Mouse (Mus musculus) forebrain, embryonic 10.5 days (tissue): ENCODE results near the gene Polh. TPM values are rescaled to one million over a fixed set of nuclear protein-coding genes. Genes with fewer than 3 reads are reported as not detected.

Experiments used
- DNase-seq: peaks from one replicate; pipeline ENCODE4 v3.0.0-alpha.2; 2017; ENCODE audit warnings: low spot score; ENCODE audit errors: extremely low spot score
- H3K27ac ChIP-seq: fragments of 300-500 bp; sonication (generic); 2 replicates; pipeline ENCODE4 v1.5.1; 2016; ENCODE audit warnings: mild to moderate bottlenecking
- H3K27me3 ChIP-seq: fragments of 300-500 bp; sonication (generic); 2 replicates; pipeline ENCODE4 v1.6.1; 2016; ENCODE audit warnings: mild to moderate bottlenecking; ENCODE audit not compliant: poor library complexity, severe bottlenecking
- H3K36me3 ChIP-seq: fragments of 300-500 bp; sonication (generic); replicated peaks from 2 replicates; pipeline ENCODE4 v1.6.1; 2016; ENCODE audit warnings: mild to moderate bottlenecking, moderate library complexity
- H3K4me1 ChIP-seq: fragments of 300-500 bp; sonication (generic); 2 replicates; pipeline ENCODE4 v1.6.1; 2016
- H3K4me3 ChIP-seq: fragments of 300-500 bp; sonication (generic); 2 replicates; pipeline ENCODE4 v1.5.1; 2016; ENCODE audit warnings: mild to moderate bottlenecking, moderate library complexity
- H3K9me3 ChIP-seq: fragments of 300-500 bp; sonication (generic); 2 replicates; pipeline ENCODE4 v1.6.1; 2016; ENCODE audit warnings: mild to moderate bottlenecking, moderate library complexity
- WGBS: fragments of 180-500 bp; shearing (Covaris S2); methylation state at CpG from one replicate; pipeline ENCODE4 v1.1.7; 2016; 5-methylcytosine and 5-hydroxymethylcytosine counted together
- polyA plus RNA-seq: library from polyadenylated mRNA; unstranded; fragments of >200 nt; fragmentation: Nextera tagmentation; extraction: Ambion mirVana; gene quantifications from 2 replicates; pipeline ENCODE4 v1.2.1, GENCODE M21; 2016

Polh gene
- polyA plus RNA-seq, 1 experiment from 2014 or later: 14.5 TPM

- H3K36me3 ChIP-seq: peaks cover 100% of the 10 kb centered on the region
- no peak for DNase-seq
- H3K27me3 ChIP-seq: no peaks in the 10 kb centered on the region
- H3K4me3 ChIP-seq: no peak overlapping the region
- H3K9me3 ChIP-seq: no peaks in the 10 kb centered on the region
- no peaks in the 10 kb centered on the region for H3K4me1 ChIP-seq
- no peak overlapping the region for H3K27ac ChIP-seq
- WGBS: 83% methylated on average over 7 of the region's 7 CpGs
Observed at GRCm38 (mm10) chr17:46227576-46227975, 25.1 kb upstream of the Polh start.

GRCm38 (mm10) chr17:46221601-46222000 lies 19.2 kb upstream of the Polh start:
- peaks cover 100% of the 10 kb centered on the region for H3K36me3 ChIP-seq

DNA sequence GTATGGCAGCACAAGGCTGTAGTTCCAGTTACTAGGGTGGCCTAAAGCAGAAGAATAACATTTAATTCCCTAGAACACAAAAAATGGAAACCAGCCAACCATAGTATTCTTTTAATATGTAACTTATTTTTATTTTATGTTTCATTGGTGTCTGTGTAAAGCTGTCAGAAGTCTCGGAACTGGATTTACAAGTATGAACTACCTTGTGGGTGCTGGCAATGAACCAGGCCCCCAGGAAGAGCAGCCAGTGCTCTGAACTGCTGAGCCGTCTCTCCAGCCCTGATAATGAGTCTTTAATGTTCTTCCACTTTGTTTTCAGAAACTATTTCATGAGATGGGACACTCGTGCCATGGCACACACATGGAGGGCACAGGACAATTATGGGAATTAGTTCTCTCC lies 8.1 kb upstream of the Polh start:
- DNase-seq: no peak
- H3K36me3 ChIP-seq: peaks cover 100% of the 10 kb centered on the region

More at GRCm38 (mm10) chr17:46221601-46222000, 19.2 kb upstream of the Polh start:
- Histone ChIP-seq H3K4me3 (no peak overlapping the region), H3K9me3 (no peaks in the 10 kb centered on the region), H3K27ac (no peak overlapping the region), H3K27me3 (no peaks in the 10 kb centered on the region), H3K4me1 (no peaks in the 10 kb centered on the region)
- 93% methylated on average over 3 of the region's 3 CpGs for WGBS
- no peak for DNase-seq

GRCm38 (mm10) chr17:46206676-46207075 lies 4.2 kb upstream of the Polh start:
- Histone ChIP-seq H3K36me3 (peaks cover 75% of the 10 kb centered on the region), H3K27ac (no peak overlapping the region), H3K4me3 (no peak overlapping the region), H3K27me3 (no peaks in the 10 kb centered on the region), H3K9me3 (no peaks in the 10 kb centered on the region), H3K4me1 (peaks cover 18% of the 10 kb centered on the region)
- DNase-seq: no peak

More for the DNA sequence above, 8.1 kb upstream of the Polh start:
- WGBS: 95% methylated on average over 3 of the region's 3 CpGs
- Histone ChIP-seq H3K4me1 (no peaks in the 10 kb centered on the region), H3K4me3 (no peak overlapping the region), H3K27me3 (no peaks in the 10 kb centered on the region), H3K9me3 (no peaks in the 10 kb centered on the region), H3K27ac (no peak overlapping the region)

DNA sequence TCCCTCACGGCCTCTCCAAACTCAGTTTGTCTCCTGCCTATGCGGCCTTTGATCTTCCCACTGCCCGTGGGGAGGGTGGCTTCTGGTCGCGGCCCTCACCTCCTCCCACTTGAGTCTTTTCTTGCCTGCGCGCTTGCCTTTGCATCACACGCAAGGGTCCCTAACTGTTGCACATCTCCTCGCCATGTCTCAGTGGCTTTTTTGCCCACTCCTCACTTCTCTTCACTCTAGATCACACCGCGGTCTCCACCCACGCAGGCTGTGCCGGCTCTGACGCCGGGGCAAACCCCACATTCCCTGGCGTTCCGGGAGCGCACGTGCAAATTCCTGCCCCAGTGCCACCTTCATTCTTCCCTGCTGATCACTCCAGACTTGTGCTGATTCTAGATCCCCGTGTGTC lies 633 bp upstream of the Polh start:
- H3K27me3 ChIP-seq: no peaks in the 10 kb centered on the region
- peak overlapping the region; percentile 78 for H3K4me3 ChIP-seq
- WGBS: under 1% methylated on average over 20 of the region's 20 CpGs
- H3K27ac ChIP-seq: peak overlapping the region; percentile 95
- H3K9me3 ChIP-seq: no peaks in the 10 kb centered on the region
- H3K36me3 ChIP-seq: peaks cover 64% of the 10 kb centered on the region
- DNase-seq: no peak
- peaks cover 31% of the 10 kb centered on the region for H3K4me1 ChIP-seq

- peaks cover 64% of the 10 kb centered on the region for H3K36me3 ChIP-seq
- peak overlapping the region; percentile 78 for H3K4me3 ChIP-seq
- H3K27ac ChIP-seq: no peak overlapping the region
- 79% methylated on average over 6 of the region's 6 CpGs for WGBS
- no peaks in the 10 kb centered on the region for H3K9me3 ChIP-seq
- H3K27me3 ChIP-seq: no peaks in the 10 kb centered on the region
- peaks cover 31% of the 10 kb centered on the region for H3K4me1 ChIP-seq
- no peak for DNase-seq
Observed at GRCm38 (mm10) chr17:46201151-46201550, 1.3 kb downstream of the Polh start.

GRCm38 (mm10) chr17:46188829-46189228 lies 13.6 kb downstream of the Polh start:
- WGBS: 91% methylated on average over 2 of the region's 2 CpGs
- peaks cover 96% of the 10 kb centered on the region for H3K36me3 ChIP-seq
- no peak overlapping the region for H3K4me3 ChIP-seq

DNA sequence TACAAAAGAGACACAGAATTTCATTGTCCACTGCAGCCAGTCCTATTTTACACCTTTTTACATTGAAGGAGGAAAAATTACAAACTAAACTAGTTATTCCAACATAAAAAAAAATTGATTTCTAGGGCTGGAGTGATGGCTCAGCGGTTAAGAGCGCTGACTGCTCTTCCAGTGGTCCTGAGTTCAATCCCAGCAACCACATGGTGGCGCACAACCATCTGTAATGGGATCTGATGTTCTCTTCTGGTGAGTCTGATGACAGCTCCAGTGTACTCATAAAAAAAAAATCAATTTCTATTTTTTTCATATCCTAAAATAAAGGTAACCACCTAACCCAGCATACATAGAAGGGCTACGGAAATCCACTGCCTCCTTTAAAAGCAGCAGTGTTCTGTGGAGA lies 20.2 kb downstream of the Polh start:
- Histone ChIP-seq H3K4me1 (no peaks in the 10 kb centered on the region), H3K27ac (no peak overlapping the region), H3K27me3 (no peaks in the 10 kb centered on the region), H3K36me3 (peaks cover 98% of the 10 kb centered on the region), H3K9me3 (no peaks in the 10 kb centered on the region), H3K4me3 (no peak overlapping the region)
- DNase-seq: no peak
- WGBS: 81% methylated on average over 4 of the region's 4 CpGs

More at GRCm38 (mm10) chr17:46188829-46189228, 13.6 kb downstream of the Polh start:
- Histone ChIP-seq H3K9me3 (no peaks in the 10 kb centered on the region), H3K27me3 (no peaks in the 10 kb centered on the region), H3K27ac (no peak overlapping the region), H3K4me1 (no peaks in the 10 kb centered on the region)
- DNase-seq: no peak

GRCm38 (mm10) chr17:46170538-46170937 lies 31.9 kb downstream of the Polh start:
- Histone ChIP-seq H3K9me3 (no peaks in the 10 kb centered on the region), H3K4me3 (no peak overlapping the region), H3K4me1 (no peaks in the 10 kb centered on the region), H3K27ac (no peak overlapping the region), H3K27me3 (no peaks in the 10 kb centered on the region), H3K36me3 (peaks cover 94% of the 10 kb centered on the region)
- WGBS: 74% methylated on average over 3 of the region's 3 CpGs
- DNase-seq: no peak

- no peak for DNase-seq
- peaks cover 98% of the 10 kb centered on the region for H3K36me3 ChIP-seq
Observed at GRCm38 (mm10) chr17:46168768-46169167, 33.7 kb downstream of the Polh start.

GRCm38 (mm10) chr17:46168318-46168717 lies 34.1 kb downstream of the Polh start:
- Histone ChIP-seq H3K4me1 (no peaks in the 10 kb centered on the region), H3K36me3 (peaks cover 99% of the 10 kb centered on the region), H3K27ac (no peak overlapping the region), H3K27me3 (no peaks in the 10 kb centered on the region), H3K4me3 (no peak overlapping the region), H3K9me3 (no peaks in the 10 kb centered on the region)
- WGBS: 72% methylated on average over 5 of the region's 5 CpGs
- no peak for DNase-seq

More at GRCm38 (mm10) chr17:46168768-46169167, 33.7 kb downstream of the Polh start:
- Histone ChIP-seq H3K27ac (no peak overlapping the region), H3K4me3 (no peak overlapping the region), H3K9me3 (no peaks in the 10 kb centered on the region), H3K27me3 (no peaks in the 10 kb centered on the region), H3K4me1 (no peaks in the 10 kb centered on the region)
- WGBS: 93% methylated on average over 5 of the region's 5 CpGs

- 89% methylated on average over 11 of the region's 11 CpGs for WGBS
- Histone ChIP-seq H3K9me3 (no peaks in the 10 kb centered on the region), H3K27ac (no peak overlapping the region), H3K4me3 (no peak overlapping the region), H3K4me1 (peaks cover 12% of the 10 kb centered on the region), H3K27me3 (no peaks in the 10 kb centered on the region), H3K36me3 (peaks cover 95% of the 10 kb centered on the region)
- no peak for DNase-seq
Observed at GRCm38 (mm10) chr17:46167014-46167413, 35.4 kb downstream of the Polh start.

DNA sequence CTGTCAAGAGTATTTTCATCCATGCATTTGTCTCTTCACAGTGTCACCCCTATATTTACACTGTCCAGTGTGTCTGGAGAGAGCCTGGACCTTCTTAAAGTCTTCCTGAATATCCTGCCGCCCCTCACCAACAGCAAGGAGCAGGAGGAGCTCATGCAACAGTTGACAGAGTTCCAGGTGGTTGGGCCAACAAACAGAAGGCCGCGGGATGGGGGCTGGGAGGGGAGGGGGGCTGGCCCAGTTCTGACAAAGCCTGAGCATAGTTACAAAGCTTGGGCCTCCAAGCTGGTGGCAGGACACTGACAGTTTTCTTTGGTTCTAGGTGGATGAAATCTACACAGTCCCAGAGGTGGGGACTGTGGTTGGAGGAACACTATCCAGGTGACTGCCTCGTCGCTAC lies 36.2 kb downstream of the Polh start:
- Histone ChIP-seq H3K9me3 (no peaks in the 10 kb centered on the region), H3K36me3 (peaks cover 89% of the 10 kb centered on the region), H3K4me3 (no peak overlapping the region), H3K4me1 (peaks cover 20% of the 10 kb centered on the region), H3K27me3 (no peaks in the 10 kb centered on the region), H3K27ac (no peak overlapping the region)
- 88% methylated on average over 5 of the region's 5 CpGs for WGBS
- DNase-seq: no peak

DNA sequence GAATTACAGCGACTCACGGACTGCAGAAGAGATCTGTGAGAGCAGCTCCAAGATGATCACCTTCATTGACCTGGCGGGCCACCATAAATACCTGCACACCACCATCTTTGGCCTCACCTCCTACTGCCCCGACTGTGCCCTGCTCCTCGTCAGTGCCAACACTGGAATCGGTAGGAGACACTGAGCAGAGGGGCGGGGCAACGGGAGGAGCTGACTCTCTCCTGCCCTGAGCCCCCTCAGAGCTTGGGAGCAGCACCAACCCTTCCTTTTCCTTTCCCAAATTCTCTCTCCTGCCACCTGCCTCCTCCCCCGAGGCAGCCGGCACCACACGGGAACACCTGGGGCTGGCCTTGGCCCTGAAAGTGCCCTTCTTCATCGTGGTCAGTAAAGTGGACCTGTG lies 37.0 kb downstream of the Polh start:
- Histone ChIP-seq H3K27ac (no peak overlapping the region), H3K4me1 (peaks cover 21% of the 10 kb centered on the region), H3K9me3 (no peaks in the 10 kb centered on the region), H3K4me3 (no peak overlapping the region), H3K27me3 (no peaks in the 10 kb centered on the region), H3K36me3 (peaks cover 80% of the 10 kb centered on the region)
- 91% methylated on average over 12 of the region's 12 CpGs for WGBS
- no peak for DNase-seq
